Mouse (Mus musculus): ENCODE measurements around the gene Lipt2. TPM values are rescaled to one million over a fixed set of nuclear protein-coding genes. Genes with fewer than 3 reads are reported as not detected.

Gene Lipt2
- polyA plus RNA-seq (2014; fragmentation: Nextera tagmentation; extraction: Ambion mirVana), result 16.7 and 18.7 TPM in 2 replicates

- DNase-seq (ENCODE audit: low spot score, missing footprints), result peak; percentile 98
- no peaks in the 10 kb centered on the region for H3K27me3 ChIP-seq (ENCODE audit: control insufficient read depth, insufficient read depth, low read length)
- H3K36me3 ChIP-seq (ENCODE audit: control insufficient read depth, insufficient read depth, low read length), result no peaks in the 10 kb centered on the region
- ATAC-seq (ENCODE audit: low FRiP score), result peak; percentile 97
- WGBS, result 0% methylated on average over 73 of the region's 78 CpGs
- H3K4me3 ChIP-seq (ENCODE audit: low read depth, low read length), result peak within 1 kb of the TSS; percentile 74
- H3K9ac ChIP-seq (ENCODE audit: low read length), result peak within 1 kb of the TSS; percentile 82
- peaks cover 4% of the 10 kb centered on the region; the same call in 1 of the 2 replicates for H3K4me1 ChIP-seq (ENCODE audit: control insufficient read depth, insufficient read depth, low read length)
- H3K27ac ChIP-seq (ENCODE audit: low read depth, low read length), result peak within 1 kb of the TSS; percentile 89
- H3K4me2 ChIP-seq, result peak within 1 kb of the TSS; percentile 95
- H3K9me3 ChIP-seq (ENCODE audit: control insufficient read depth, low read length), result no peaks in the 10 kb centered on the region
Measured at GRCm38 (mm10) chr7:100159105-100159841, at the start of gene Lipt2. Gene Lipt2 (plus strand): TSS chr7:100159277.

- H3K9ac ChIP-seq (ENCODE audit: low read length), result no peak overlapping the region
- H3K9me3 ChIP-seq (ENCODE audit: control insufficient read depth, low read length), result no peaks in the 10 kb centered on the region
- no peaks in the 10 kb centered on the region for H3K27me3 ChIP-seq (ENCODE audit: control insufficient read depth, insufficient read depth, low read length)
- H3K36me3 ChIP-seq (ENCODE audit: control insufficient read depth, insufficient read depth, low read length), result peaks cover 11% of the 10 kb centered on the region
- DNase-seq (ENCODE audit: low spot score, missing footprints), result no peak
- no peak for ATAC-seq (ENCODE audit: low FRiP score)
- no peak overlapping the region for H3K4me3 ChIP-seq (ENCODE audit: low read depth, low read length)
- H3K4me2 ChIP-seq, result no peak overlapping the region
- H3K4me1 ChIP-seq (ENCODE audit: control insufficient read depth, insufficient read depth, low read length), result no peaks in the 10 kb centered on the region
- no peak overlapping the region for H3K27ac ChIP-seq (ENCODE audit: low read depth, low read length)
- 82% methylated on average over 10 of the region's 10 CpGs for WGBS
Measured at GRCm38 (mm10) chr7:100111506-100111905, 47.6 kb upstream of the Lipt2 start.

GRCm38 (mm10) chr7:100113821-100114220 is 45.3 kb upstream of the Lipt2 start:
- H3K36me3 ChIP-seq (ENCODE audit: control insufficient read depth, insufficient read depth, low read length), result peaks cover 7% of the 10 kb centered on the region
- H3K27ac ChIP-seq (ENCODE audit: low read depth, low read length), result no peak overlapping the region
- WGBS, result 82% methylated on average over 7 of the region's 7 CpGs
- H3K4me3 ChIP-seq (ENCODE audit: low read depth, low read length), result no peak overlapping the region
- no peak for ATAC-seq (ENCODE audit: low FRiP score)
- DNase-seq (ENCODE audit: low spot score, missing footprints), result no peak
- H3K9me3 ChIP-seq (ENCODE audit: control insufficient read depth, low read length), result no peaks in the 10 kb centered on the region
- H3K27me3 ChIP-seq (ENCODE audit: control insufficient read depth, insufficient read depth, low read length), result no peaks in the 10 kb centered on the region
- H3K4me1 ChIP-seq (ENCODE audit: control insufficient read depth, insufficient read depth, low read length), result no peaks in the 10 kb centered on the region
- H3K9ac ChIP-seq (ENCODE audit: low read length), result no peak overlapping the region
- no peak overlapping the region for H3K4me2 ChIP-seq

DNA sequence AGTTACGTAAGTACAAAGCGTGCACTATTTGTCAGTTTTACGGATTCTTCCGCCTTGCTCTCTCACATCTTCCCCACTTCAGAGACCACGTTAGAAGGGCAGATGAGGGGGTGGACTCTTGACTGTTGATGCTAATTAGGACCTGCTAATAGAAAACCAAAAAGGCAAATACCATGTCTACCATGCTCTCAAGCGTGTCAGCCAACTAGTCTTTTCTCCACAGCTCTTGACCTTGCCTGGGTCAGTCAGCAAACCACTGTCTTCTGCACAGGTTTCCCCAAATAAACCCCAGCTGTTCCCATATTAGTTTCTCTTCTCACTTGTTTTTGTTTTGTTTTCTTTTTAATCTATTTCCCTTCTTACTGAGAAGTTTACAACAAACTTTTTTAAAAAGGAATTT is 44.8 kb upstream of the Lipt2 start:
- ATAC-seq (ENCODE audit: low FRiP score) (no peak), DNase-seq (ENCODE audit: low spot score, missing footprints) (no peak)
- Histone ChIP-seq H3K27ac (ENCODE audit: low read depth, low read length) (no peak overlapping the region), H3K27me3 (ENCODE audit: control insufficient read depth, insufficient read depth, low read length) (no peaks in the 10 kb centered on the region), H3K4me1 (ENCODE audit: control insufficient read depth, insufficient read depth, low read length) (no peaks in the 10 kb centered on the region), H3K9me3 (ENCODE audit: control insufficient read depth, low read length) (no peaks in the 10 kb centered on the region), H3K36me3 (ENCODE audit: control insufficient read depth, insufficient read depth, low read length) (peaks cover 9% of the 10 kb centered on the region), H3K9ac (ENCODE audit: low read length) (no peak overlapping the region), H3K4me2 (no peak overlapping the region), H3K4me3 (ENCODE audit: low read depth, low read length) (no peak overlapping the region)
- WGBS, result 94% methylated on average over 6 of the region's 6 CpGs

DNA sequence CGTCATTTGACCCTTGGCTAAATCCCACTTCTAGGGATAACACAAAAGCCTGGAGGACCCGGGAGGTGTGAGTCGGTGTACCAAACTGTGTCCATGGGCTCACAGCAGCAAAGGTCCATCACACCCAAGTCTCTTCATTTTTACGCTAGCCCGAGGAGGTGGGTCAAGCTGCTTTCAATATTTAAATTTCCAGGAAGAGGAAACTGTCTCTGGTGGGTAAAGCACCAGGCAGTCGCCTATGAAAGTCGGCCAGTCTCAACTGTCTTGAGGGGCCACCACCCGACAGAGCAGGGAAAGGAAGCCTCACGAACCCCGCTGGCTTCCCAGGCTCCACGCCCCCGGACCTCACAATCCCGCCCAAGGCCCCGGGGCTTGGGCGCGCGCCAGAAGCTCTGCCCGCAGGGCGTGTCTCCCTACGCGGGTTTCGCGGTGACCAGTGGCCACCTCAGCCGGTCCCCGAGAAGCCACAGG is 38.3 kb upstream of the Lipt2 start:
- peak overlapping the region; percentile 77 for H3K27ac ChIP-seq (ENCODE audit: low read depth, low read length)
- no peaks in the 10 kb centered on the region for H3K9me3 ChIP-seq (ENCODE audit: control insufficient read depth, low read length)
- WGBS, result 0% methylated on average over 25 of the region's 25 CpGs
- peak overlapping the region; percentile 94 for H3K9ac ChIP-seq (ENCODE audit: low read length)
- H3K4me1 ChIP-seq (ENCODE audit: control insufficient read depth, insufficient read depth, low read length), result peaks cover 5% of the 10 kb centered on the region; the same call in 1 of the 2 replicates
- peak overlapping the region; percentile 78 for H3K4me2 ChIP-seq
- H3K27me3 ChIP-seq (ENCODE audit: control insufficient read depth, insufficient read depth, low read length), result no peaks in the 10 kb centered on the region
- peaks cover 5% of the 10 kb centered on the region for H3K36me3 ChIP-seq (ENCODE audit: control insufficient read depth, insufficient read depth, low read length)
- H3K4me3 ChIP-seq (ENCODE audit: low read depth, low read length), result peak overlapping the region; percentile 90
- ATAC-seq (ENCODE audit: low FRiP score) (peak; percentile 10), DNase-seq (ENCODE audit: low spot score, missing footprints) (peak; percentile 93)

- DNase-seq (ENCODE audit: low spot score, missing footprints) (peak; percentile 100), ATAC-seq (ENCODE audit: low FRiP score) (peak; percentile 96)
- H3K36me3 ChIP-seq (ENCODE audit: control insufficient read depth, insufficient read depth, low read length), result peaks cover 5% of the 10 kb centered on the region
- H3K27ac ChIP-seq (ENCODE audit: low read depth, low read length), result peak within 1 kb of the TSS; percentile 77
- under 1% methylated on average over 33 of the region's 33 CpGs for WGBS
- H3K4me2 ChIP-seq, result peak within 1 kb of the TSS; percentile 78
- H3K4me1 ChIP-seq (ENCODE audit: control insufficient read depth, insufficient read depth, low read length), result peaks cover 5% of the 10 kb centered on the region; the same call in 1 of the 2 replicates
- H3K27me3 ChIP-seq (ENCODE audit: control insufficient read depth, insufficient read depth, low read length), result no peaks in the 10 kb centered on the region
- peak within 1 kb of the TSS; percentile 90 for H3K4me3 ChIP-seq (ENCODE audit: low read depth, low read length)
- H3K9me3 ChIP-seq (ENCODE audit: control insufficient read depth, low read length), result no peaks in the 10 kb centered on the region
- peak within 1 kb of the TSS; percentile 94 for H3K9ac ChIP-seq (ENCODE audit: low read length)
Measured at GRCm38 (mm10) chr7:100121376-100121789, 37.7 kb upstream of the Lipt2 start, which contains the start of gene Pold3. Gene Pold3 (minus strand): TSS chr7:100121565.

DNA sequence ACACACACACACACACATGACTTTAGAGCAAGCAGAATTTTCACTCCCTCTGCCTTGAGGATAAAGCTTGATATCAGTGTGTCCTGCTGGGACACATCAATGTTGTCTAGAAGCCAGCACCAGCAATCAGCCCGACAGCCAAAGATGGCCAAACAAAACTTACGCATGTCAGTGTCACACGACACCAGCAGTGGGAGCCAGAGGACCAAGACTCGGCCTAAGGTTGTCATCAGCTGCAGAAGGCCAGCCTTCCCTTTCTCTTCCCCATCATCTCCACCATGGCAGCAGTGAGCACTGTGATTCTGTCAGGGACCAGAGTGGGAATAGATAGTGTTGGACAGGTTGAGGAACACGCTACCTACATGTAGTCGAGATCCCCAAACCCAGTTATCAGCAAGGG is 35.6 kb upstream of the Lipt2 start:
- peak; percentile 86 for DNase-seq (ENCODE audit: low spot score, missing footprints)
- 62% methylated on average over 6 of the region's 6 CpGs for WGBS
- H3K4me1 ChIP-seq (ENCODE audit: control insufficient read depth, insufficient read depth, low read length), result peaks cover 5% of the 10 kb centered on the region; the same call in 1 of the 2 replicates
- ATAC-seq (ENCODE audit: low FRiP score), result no peak
- H3K27ac ChIP-seq (ENCODE audit: low read depth, low read length), result no peak overlapping the region
- no peak overlapping the region for H3K9ac ChIP-seq (ENCODE audit: low read length)
- H3K4me2 ChIP-seq, result no peak overlapping the region
- H3K27me3 ChIP-seq (ENCODE audit: control insufficient read depth, insufficient read depth, low read length), result no peaks in the 10 kb centered on the region
- no peaks in the 10 kb centered on the region for H3K9me3 ChIP-seq (ENCODE audit: control insufficient read depth, low read length)
- H3K4me3 ChIP-seq (ENCODE audit: low read depth, low read length), result no peak overlapping the region
- H3K36me3 ChIP-seq (ENCODE audit: control insufficient read depth, insufficient read depth, low read length), result peaks cover 2% of the 10 kb centered on the region

DNA sequence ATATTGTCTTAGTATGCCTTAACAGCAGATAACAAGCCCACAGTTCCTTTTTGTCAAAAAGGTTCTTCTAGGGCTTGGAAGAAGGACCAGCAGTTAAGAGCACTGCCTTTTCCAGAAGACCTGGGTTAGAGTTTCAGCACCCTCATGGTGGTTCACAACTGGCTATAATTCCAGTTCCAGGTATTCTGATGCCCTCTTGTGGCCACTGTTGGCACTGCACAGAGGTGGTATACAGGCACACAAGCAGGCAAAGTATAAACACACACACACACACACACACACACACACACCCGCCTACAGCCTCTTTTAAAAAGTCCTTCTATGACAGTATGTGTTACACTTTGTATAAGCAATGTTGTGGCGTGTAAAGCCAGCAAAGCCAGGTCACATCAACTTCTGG is 34.9 kb upstream of the Lipt2 start:
- H3K27ac ChIP-seq (ENCODE audit: low read depth, low read length), result no peak overlapping the region
- H3K4me1 ChIP-seq (ENCODE audit: control insufficient read depth, insufficient read depth, low read length), result peaks cover 5% of the 10 kb centered on the region; the same call in 1 of the 2 replicates
- no peaks in the 10 kb centered on the region for H3K9me3 ChIP-seq (ENCODE audit: control insufficient read depth, low read length)
- H3K4me3 ChIP-seq (ENCODE audit: low read depth, low read length), result no peak overlapping the region
- no peak overlapping the region for H3K9ac ChIP-seq (ENCODE audit: low read length)
- no peaks in the 10 kb centered on the region for H3K36me3 ChIP-seq (ENCODE audit: control insufficient read depth, insufficient read depth, low read length)
- H3K4me2 ChIP-seq, result no peak overlapping the region
- no peaks in the 10 kb centered on the region for H3K27me3 ChIP-seq (ENCODE audit: control insufficient read depth, insufficient read depth, low read length)
- 75% methylated on average over 2 of the region's 2 CpGs for WGBS
- DNase-seq (ENCODE audit: low spot score, missing footprints) (peak; percentile 90), ATAC-seq (ENCODE audit: low FRiP score) (no peak)

GRCm38 (mm10) chr7:100125166-100125565 is 33.9 kb upstream of the Lipt2 start:
- H3K4me2 ChIP-seq, result no peak overlapping the region
- DNase-seq (ENCODE audit: low spot score, missing footprints), result no peak
- H3K36me3 ChIP-seq (ENCODE audit: control insufficient read depth, insufficient read depth, low read length), result no peaks in the 10 kb centered on the region
- no peak overlapping the region for H3K4me3 ChIP-seq (ENCODE audit: low read depth, low read length)
- no peaks in the 10 kb centered on the region for H3K27me3 ChIP-seq (ENCODE audit: control insufficient read depth, insufficient read depth, low read length)
- no peak for ATAC-seq (ENCODE audit: low FRiP score)
- no peak overlapping the region for H3K9ac ChIP-seq (ENCODE audit: low read length)
- no peaks in the 10 kb centered on the region for H3K9me3 ChIP-seq (ENCODE audit: control insufficient read depth, low read length)
- H3K4me1 ChIP-seq (ENCODE audit: control insufficient read depth, insufficient read depth, low read length), result 0 out of 2 replicates have a peak, but pooled peaks cover 5% of the 10 kb centered on the region
- 72% methylated on average over 4 of the region's 4 CpGs for WGBS
- no peak overlapping the region for H3K27ac ChIP-seq (ENCODE audit: low read depth, low read length)
